Mouse (Mus musculus): ENCODE measurements around the gene Nags.

DNA sequence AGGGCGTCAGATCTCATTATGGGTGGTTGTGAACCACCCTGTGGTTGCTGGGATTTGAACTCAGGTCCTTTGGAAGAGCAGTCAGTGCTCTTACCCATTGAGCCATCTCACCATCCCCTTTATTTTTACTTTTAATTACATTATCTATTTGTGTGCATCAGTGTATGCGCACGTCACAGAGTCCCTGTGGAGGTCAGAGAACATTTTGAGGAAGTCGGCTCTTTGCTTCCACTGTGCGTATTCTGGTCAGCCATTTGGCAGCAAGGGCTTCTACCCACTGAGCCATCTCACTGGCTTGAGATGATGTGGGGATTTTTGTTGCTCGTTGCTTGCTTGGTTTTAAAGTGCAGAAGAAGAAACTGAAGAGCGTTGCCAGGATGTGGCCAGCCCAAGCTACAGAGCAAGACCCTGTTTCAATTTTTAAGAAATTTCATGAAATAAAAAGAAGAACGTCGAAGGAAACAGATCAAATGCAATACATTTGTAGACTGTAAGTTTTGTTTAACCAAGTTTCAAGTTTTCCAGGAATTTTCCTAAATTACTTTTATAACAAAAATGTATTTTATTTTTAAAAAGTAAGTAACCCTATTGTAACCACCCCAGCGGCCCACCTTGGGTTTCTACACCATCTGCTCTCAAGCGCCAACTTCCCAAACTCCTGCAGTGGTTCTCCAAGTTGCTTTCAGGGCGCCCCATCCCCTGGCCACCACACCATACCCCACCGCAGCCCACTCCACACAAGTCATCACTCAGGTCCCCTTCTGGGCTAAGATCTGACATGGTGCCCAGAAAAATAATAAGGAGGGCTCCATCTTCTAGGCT lies 7.5 kb upstream of the Nags start:
- TF ChIP-seq CTCF (IDR thresholded peaks at IDR 0.05; ENCODE audit: extremely low read depth, insufficient read length, insufficient replicate concordance, low read depth, low read length) (no peak), POLR2A (IDR thresholded peaks at IDR 0.05; ENCODE audit: low read depth, low read length) (no peak)

All from small intestine, adult 2 months (tissue).